Mouse (Mus musculus) right cerebral cortex, postnatal 25 days (tissue): ENCODE data around the gene Scn4a.
"Not testable (repeated sequence)": the region's sequence is repeated elsewhere in the genome, so short reads cannot be mapped to it uniquely, and the experiment has no call there.

Source experiments
- DNase-seq: peaks from one replicate; pipeline ENCODE4 v3.0.0; 2022

The Scn4a gene

DNA sequence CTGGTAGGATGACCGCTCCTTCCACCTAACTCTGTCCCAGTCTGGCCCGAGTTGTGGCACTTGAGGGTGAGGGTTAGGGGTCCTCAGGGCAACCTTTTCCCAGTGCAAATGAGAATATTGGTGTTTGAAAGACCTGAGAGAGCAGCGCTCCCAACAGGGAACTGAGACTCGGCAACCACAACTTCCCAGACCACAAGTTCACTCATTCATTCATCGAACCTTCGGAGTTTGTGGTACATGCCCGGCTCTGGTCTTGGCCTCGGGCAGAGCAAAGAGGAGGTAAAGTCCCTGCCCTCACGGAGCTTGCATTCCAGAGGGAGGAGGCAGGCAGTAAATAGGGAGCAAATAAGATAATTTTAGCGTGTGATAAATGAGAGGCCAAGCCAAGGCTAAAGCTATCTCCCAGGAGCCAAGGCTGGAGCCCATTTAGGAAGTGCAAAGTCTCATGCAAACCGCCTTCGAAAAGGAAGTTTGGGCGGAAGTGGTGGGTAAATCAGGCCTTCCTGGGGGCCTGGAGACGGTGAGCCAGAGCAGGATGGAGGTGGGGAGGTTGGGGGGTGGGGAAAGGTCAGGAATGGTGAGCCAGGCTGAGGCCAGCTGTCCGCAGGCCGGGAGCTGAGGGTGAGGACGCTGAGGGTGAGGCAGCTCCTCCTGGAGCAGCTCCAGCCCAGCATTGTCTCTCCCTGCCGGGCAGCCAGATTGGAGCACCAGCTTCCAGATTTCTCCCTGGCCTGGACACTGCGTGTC, 2.5 kb upstream of the Scn4a start:
- DNase-seq = no peak

DNA sequence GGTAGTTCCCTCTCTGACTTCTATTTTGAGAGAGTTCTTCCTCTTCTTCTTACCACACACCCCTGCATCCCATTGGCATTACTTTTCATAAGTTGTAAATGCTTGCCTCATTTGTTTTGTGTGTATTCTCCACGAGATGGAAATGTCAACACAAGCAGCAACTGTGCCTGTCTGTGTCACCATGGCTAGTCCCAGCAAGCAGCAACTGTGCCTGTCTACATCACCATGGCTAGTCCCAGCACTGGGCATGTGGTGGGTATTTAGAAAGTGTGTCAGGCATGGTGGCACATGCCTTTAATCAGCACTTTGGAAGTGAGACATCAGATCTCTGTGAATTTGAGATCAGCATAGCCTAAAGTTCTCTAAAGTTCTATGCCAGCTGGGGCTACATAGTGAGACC, 1.1 kb upstream of the Scn4a start:
- DNase-seq = no peak

DNA sequence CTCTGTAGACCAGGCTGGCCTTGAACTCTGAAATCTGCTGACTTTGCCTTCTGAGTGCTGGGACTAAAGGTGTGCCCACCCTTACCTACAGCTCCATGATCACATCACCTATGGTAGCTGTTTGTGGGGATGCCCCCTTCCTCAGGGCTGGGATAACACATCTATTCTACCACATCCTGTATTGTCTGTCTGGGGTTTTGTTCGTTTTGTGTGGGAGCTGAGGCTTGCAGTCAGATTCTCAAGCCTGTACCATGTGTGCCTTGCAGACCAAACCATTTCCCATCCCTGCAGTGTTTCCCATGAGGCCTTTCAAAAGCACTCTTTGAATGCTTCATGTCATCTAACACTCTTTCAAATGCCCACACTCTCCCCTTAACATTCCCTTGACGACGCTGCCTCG, 1.1 kb downstream of the Scn4a start:
- no peak for DNase-seq

DNA sequence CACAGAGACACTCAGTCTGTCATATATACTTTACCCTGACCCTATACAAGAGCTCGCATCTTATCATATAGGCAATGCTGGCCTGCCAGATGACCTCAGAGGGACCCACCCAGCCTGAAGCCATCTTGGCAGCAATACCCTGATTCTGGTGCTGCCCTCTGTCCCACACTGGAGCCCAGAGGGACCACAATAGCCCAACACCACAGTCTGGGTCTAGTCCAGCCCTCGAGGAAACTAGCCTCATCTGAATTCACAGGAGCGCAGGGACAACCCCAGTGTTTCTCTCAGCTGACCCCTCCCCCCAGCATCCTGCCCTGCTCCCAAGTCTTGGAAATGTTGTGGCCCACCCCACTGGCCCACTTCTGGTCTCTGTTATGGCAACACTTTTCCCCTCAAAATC, 1.8 kb downstream of the Scn4a start:
- no peak for DNase-seq

DNA sequence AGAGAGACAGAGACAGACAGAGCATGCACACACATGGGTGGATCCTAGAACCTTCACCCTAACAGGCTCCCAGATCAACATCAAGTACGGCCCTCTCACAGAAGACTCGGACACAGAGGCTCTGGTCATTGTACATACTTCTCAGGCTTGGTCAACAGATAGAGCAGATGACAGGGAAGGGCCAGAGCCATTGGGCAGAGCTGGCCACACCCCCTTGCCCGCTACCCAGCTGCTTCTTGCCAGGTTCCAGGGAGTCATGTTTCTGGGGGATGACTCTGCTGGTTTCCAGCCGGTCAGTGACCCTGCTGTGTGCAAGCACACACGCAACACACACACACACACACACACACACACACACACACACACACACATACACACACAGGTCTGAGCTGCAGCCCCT, 2.2 kb downstream of the Scn4a start:
- no peak for DNase-seq

DNA sequence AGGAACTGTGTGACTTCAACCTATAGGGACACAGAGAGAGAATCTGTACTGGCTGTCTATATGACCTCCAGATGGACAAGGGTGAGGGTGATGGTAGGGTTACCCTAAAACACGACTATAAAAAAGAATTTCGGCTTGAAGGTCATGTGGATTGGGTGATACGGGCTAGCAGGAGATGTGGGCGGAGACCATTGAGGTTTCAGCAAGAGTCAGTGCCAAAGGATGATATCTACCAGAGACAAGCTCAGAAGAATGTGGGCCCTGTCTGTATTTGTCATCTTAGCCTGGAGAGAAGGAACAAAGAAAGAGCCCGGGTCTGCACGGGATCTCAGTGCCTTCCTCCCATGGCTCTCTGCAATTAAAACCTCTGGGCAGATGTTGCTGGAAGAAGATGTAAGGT, 3.3 kb downstream of the Scn4a start:
- DNase-seq = no peak

DNA sequence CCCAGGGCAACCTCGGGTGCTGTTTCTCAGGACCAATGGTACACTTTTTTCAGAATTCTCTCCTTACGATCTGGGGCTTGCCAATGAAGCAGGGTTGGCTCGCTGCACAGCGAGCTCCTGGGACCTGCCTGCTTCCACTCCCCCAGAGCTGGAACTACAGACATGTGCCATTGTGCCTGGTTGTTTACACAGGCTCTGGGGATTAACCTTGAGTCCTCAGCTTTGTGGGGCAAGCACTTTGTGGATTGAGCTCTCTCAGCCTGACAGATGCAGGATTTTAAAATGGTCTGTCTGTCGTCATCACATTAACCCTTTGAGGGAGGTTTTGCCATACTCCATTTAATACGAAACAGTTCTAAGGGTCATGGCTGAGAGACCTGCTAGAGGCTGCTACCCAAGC, 8.2 kb downstream of the Scn4a start:
- no peak for DNase-seq

DNA sequence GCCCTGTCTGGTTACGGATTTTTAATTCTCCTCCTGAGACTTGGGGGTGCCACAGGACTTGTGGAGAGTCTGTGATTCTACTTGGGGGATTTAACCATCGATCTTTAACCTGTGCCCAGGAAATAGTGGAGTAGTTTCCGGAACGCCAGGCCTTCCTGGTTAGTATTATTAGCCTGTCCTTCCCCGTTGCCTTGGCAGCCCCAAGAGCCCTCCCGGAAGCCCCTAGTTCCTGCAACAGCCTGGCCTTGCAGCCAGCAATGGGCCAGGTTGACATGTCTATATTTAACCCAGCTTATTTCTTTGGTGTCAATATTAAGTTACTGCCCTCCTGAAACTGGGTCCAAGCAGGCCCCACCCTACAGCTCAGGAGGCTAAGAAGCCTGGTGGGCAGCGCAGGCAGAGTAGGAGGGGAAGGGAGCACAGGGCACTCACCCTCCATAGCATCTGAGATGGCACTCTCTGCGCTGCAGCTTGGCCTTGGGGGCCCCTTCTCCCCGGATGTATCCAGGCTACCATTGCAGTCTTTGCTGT, 12.0 kb downstream of the Scn4a start:
- no peak for DNase-seq

DNA sequence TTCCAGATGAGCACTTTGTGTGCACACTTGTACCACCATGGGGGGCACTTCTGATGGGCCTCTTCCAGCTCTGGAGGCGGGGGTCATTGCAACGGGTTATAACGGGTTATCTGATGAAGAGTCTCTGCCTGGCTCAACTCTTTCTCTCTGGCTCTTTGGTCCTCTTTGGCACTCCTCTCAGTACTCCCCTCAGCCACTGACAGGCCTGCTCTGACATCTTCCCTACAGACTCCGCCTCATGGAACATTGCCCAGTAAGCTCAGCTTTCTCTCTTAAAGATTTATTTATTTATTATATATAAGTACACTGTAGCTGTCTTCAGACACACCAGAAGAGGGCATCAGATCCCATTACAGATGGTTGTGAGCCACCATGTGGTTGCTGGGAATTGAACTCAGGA, 13.8 kb downstream of the Scn4a start:
- DNase-seq = not testable (repeated sequence)

DNA sequence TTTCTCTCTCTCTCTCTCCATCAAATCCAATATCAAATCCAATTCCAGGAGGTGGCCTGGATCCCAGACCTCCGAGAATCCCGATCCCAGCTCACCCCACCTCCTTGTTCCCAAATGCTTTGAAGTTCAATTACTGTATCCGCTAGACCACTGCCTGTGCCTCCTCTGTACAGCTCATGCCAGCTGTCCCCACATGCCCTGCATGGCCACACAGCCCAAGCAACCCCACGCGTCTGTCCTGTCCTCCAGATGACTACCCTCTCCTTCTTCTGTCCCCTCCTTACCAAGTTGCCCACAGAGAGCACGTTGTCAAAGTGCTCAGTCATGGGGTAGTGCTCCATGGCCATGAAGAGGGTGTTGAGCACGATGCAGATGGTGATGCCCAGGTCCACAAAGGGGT, 14.2 kb downstream of the Scn4a start:
- no peak for DNase-seq

DNA sequence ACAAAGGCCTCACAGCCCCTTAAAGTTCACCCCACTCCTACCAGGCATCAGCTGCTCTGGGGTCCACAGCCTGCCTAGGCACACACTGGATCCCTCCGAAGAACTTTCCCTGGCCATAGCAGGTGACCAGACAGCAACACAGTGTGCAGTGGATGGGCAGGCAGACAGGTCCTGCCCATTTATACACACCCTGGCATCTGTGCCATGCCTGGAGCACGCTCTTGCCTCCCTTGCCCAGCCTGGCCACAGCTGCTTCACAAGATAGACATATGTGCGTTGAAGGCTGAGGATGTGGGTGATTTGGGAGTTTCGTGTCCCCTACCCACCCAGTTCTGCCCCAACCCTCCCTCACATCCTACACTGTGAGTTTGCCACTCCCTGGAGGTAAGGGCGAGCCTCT, 15.1 kb downstream of the Scn4a start:
- no peak for DNase-seq

DNA sequence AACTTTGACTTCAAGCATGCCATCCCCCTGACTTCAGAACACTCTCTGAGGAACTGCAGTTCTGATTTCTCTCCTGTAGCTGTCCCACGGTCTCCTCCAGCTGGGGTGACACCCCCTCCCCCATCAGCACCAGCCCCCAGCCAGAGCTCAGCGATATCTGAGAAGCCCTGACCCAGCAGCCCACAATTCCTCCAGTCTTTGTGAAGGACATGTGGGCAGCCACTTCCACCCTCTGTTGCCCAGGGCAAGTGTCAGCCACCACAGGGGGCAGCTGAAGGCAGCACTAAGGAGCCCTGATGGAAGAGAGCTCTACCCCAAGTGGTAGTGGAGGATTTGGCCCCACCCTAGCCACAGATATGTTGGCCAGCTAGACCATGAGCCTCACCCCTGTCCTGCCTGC, 19.0 kb downstream of the Scn4a start:
- no peak for DNase-seq

DNA sequence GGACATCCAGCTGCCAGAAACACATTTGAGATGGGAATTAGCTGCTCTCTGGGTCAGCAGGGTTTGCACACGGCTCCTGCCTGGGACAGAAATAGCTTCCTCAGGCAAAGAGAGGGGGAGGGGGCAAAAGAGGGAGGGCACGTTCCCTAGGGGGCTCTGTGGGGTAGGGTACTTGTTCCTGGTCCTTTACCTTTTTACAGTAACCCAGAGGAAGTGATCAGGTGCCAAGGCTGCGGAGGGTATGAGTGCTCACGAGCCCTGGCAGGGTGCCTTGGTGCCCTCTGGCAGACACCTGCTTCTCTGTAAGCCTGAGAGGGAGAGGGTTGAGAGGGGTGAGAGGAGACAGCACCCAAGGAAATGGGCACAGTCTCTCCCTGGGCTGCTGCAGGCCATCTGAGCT, 20.6 kb downstream of the Scn4a start:
- DNase-seq = no peak

DNA sequence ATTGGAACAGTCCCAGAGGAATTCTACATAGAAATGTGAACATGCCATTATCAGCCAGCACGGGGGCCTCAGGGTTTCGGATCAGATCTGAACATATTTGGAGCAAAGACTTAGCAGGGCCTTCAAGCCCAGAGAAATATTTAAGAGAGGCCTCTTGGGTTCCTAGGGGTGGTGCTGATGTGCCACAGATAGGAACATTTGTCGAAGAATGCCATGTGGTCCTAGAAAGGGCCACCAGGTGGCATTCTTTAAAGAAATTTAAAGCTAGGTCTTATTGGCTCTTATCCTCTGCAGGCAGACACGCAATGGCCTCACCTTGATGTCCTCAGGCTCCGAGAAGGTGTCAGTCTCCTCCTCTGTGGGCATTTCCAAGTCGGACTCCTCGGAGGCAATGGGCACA, 23.4 kb downstream of the Scn4a start:
- no peak for DNase-seq

DNA sequence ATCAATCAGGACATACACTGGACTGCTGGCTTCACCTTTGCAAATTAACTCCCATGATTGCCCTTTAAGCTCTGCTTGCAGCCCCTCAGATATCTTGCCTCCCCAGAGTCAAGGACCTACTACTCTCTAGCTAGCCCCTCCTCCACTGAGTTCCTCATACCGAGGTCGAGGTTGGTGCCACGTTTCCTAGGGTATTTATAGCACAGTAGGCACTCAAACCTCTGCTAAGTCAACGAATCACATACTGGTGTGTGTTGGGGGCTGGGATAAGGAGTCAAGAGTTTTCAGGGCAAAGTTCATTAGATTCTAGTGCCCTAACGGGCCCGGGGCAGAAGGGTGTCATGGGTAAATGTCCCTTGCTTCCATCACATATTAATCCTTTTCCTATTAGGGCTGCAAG, 24.0 kb downstream of the Scn4a start:
- no peak for DNase-seq

DNA sequence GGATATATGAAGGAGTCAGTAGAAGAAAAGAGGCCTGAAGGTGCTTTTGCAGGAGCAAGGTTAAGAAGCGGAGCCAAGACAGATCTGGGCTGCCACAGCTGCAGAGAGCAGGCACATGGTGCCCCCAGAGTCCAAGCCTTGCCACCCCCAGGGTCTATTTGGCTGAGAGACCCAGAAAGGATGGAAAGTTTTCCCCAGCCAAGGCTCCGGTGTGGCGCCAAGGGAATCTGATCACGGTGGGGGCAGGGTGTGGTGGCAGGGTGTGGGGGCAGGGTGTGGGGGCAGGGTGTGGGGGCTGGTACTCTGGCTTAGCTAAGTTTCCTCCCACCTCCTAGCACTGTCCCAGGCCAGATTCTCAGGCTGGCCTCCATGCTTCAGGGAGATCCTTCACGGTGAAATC, 24.6 kb downstream of the Scn4a start:
- DNase-seq = no peak

DNA sequence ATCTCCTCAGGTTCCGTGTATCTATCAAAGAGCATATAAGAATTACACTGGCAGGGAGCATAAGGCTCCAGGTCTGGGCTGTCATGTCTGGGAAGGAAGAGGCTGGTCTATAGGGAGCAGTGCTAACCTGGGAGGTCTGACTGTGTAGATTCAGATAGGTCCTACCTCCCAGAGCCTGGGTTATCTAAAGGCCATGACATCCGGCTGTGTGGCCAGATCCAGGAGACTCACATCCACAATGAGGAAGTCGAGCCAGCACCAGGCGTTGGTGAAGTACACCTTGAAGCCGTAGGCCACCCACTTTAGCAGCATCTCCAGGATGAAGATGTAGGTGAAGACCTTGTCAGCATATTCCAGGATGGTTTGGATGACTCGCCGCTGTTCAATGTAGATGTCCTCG, 26.6 kb downstream of the Scn4a start:
- DNase-seq = no peak

DNA sequence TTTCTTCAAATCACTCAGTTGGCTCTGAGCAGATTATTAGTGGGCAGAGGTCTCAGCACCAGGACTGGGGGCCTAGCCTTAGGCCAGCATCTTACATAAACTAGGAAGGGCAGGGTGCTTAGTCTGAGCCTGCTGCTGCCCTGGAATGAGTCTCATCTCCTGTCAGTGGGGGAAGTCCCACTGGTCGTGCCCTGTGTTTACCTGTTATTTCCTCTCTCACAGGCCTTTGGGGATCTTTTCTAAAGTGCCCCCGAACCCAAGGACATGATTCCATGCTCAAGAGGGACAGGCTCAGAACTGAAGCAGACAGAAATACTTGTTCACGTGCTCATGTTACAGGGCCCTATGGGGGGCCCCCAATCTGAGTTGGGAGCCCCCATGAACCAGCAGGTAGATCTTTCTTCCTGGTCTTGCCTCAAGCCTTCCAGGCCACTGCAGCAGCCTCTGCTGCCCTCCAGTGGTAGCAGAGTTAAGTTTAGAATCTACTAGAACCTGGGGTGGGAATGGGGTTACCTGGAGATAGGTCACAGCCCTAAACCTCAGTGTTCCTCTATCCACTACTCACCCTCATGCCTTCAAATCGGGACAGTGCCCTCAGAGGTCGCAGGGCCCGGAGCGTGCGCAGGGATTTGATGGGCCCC, 27.4 kb downstream of the Scn4a start:
- peak; percentile 34 for DNase-seq

DNA sequence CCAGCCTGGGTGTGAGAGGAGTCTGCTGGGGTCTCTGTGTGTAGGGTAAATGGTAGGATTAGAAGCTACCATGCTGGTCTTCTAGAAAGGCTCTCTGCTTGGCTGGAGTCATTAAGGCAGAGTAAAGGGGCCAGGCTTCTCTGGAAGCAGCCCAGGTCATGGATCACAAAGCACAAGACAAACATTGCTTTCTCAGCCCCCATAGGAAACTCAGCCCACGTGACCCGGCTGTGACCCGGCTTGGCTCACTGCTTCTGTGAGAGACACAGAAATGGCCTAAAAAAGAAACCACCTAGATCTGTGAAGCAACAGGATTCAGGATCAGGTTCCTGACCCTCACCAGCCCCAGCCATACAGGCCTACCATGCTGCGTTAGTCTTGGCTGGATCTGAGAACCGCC, 28.2 kb downstream of the Scn4a start:
- DNase-seq = no peak

DNA sequence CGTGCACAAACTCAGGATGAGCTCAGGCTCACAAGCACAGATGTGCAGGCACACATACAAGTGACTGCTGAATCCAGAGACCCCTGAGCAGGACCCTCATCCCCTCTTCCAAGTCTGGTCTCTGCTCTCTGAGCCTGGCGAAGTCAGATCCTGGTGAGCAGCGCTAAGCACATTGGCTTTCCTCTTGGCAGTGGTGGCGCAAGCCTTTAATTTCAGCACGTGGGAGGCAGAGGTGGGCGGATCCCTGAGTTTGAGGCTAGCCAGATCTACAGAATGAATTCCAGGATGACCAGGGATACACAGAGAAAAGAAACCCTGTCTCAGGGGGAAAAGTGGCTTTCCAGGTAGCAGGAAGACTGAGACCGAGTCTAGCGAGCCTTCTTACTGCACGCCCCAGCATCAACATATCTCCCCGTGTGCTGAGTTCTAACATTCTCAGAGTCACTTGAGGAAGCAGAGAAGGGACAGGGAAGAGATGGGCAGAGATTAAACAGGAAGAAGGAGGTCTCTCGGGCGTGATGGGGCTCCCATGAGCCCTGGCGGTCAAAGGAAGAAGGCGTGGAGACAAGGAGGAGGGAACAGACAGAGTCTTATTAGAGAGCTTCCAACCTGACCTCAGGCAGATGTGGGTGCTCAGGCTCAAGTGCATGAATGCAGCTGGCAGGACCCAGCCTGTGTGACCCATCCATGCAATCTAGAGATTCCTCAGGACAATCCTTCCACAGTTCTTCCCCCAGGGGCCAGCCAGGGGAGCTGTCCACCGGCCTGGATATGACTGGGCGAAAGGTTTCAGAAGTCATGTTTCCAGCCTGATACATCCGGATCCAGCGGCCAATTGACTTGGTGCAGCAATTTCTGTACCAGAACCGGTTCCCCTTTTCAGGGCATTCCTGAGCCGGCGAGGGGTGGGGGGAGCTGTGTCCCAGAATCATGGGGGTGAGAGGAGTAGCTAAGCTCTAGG, 34.4 kb downstream of the Scn4a start:
- DNase-seq = peak; percentile 26

DNA sequence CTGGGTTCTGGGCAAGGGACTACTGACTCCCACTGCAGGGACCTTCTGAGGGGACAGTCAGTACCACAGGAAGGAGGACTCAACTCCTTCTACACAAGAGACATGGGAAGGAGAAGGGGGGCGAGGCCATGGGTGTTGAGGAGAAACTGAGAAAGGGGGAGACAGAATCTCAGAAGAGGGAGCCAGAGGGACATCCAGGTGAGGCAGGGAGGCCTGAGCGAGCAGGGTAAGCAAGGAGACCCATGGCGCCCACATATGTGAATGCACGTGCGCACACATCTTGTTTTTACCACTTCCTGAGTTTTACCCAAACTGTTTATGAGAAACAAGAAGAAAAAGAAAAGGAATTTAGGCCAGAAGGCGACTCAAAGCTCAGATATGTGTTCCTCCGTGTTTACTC, 35.3 kb downstream of the Scn4a start:
- DNase-seq = no peak

DNA sequence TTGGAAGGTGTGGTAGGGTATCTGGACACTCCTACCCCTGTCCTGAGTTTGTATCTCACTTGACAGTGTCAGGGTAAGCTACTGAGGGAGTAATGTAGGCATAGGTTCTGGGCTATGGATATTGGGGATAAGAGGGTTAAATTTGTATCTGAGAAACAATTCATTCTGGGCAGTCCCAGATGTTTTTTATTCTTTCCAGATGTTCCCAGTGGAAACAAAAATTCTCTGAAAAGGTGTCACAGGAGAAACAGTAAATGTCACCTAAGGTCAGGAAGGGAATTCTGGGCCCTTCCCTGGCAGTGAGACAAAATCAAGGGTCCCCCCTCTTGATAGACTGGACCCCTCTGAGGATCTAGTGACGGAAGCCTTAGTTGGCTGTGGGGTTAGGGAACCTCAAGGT, 36.7 kb downstream of the Scn4a start:
- no peak for DNase-seq

DNA sequence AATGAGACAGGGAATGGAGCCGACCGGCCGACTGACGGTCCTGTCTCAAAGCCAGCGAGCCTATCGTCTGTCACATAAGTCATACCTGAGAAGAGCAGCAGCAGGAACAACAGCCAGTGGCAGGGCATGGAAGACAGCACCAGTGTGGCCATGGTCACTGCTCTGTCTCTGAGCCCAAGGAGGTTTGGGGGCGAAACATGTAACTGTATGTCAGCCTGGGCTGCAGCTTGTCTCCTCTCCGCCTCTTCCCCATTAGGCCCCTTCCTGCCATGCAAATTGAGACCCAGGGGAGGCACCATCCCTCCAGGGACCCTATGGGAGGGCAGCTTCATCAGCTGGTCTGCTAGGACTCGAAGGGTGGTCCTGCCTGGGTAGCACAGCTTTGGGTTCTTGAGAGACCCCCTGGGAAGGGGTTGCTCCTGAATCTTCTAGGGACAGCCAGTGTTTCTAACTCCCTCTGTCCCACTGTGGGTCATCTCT, 38.7 kb downstream of the Scn4a start, which contains the start of gene Cd79b:
TSS of gene Cd79b (minus strand) at position 430 of the 480 bp plus-strand sequence.
- no peak for DNase-seq
